Mouse (Mus musculus) ES-E14 (cell line): ENCODE results near the gene Atg4a-ps. TPM values are rescaled to one million over a fixed set of nuclear protein-coding genes. Genes with fewer than 3 reads are reported as not detected.

ENCODE experiments used
- DNase-seq: peaks from one replicate; pipeline ENCODE4 v3.0.0-alpha.2; 2013; ENCODE audit warnings: low read depth, low spot score
- H3K27ac ChIP-seq: 2 replicates; pipeline ENCODE4 v1.5.1; 2012; ENCODE audit warnings: low read depth, mild to moderate bottlenecking, low read length, moderate library complexity, mixed read lengths; ENCODE audit not compliant: poor library complexity, insufficient read depth, severe bottlenecking
- H3K36me3 ChIP-seq: 2 replicates; pipeline ENCODE4 v1.6.1; 2012; ENCODE audit warnings: mild to moderate bottlenecking, low read length, moderate library complexity, mixed read lengths; ENCODE audit not compliant: control insufficient read depth, poor library complexity, insufficient read depth, severe bottlenecking
- H3K4me1 ChIP-seq, 2 experiments: fragments of 150-350 bp in 1 of 2; sonication (generic) in 1 of 2; 2 replicates each; pipeline ENCODE4 v1.6.1; 2012; ENCODE audit warnings: low read length in 2 of 2, mild to moderate bottlenecking in 1 of 2, mixed read lengths in 1 of 2; ENCODE audit not compliant: control insufficient read depth in 2 of 2, insufficient read depth in 2 of 2, poor library complexity in 1 of 2
- H3K4me3 ChIP-seq, 2 experiments: fragments of 150-350 bp in 1 of 2; sonication (generic) in 1 of 2; 2 replicates each; pipeline ENCODE4 v1.5.1; 2012; ENCODE audit warnings: low read length in 2 of 2, low read depth in 1 of 2, mild to moderate bottlenecking in 1 of 2, mixed read lengths in 1 of 2; ENCODE audit not compliant: insufficient read depth in 1 of 2, poor library complexity in 1 of 2, severe bottlenecking in 1 of 2
- H3K9ac ChIP-seq: 2 replicates; pipeline ENCODE4 v1.6.1; 2012; ENCODE audit warnings: low read depth, mild to moderate bottlenecking, low read length, mixed read lengths; ENCODE audit not compliant: poor library complexity, insufficient read depth, severe bottlenecking
- H3K9me3 ChIP-seq: fragments of 150-350 bp; sonication (generic); 2 replicates; pipeline ENCODE4 v1.6.1; 2012; ENCODE audit warnings: low read depth, mild to moderate bottlenecking, low read length; ENCODE audit not compliant: control insufficient read depth, insufficient read depth
- CHD2 ChIP-seq: IDR thresholded peaks from 2 replicates; pipeline ENCODE4 v1.6.1; 2014; ENCODE audit warnings: mild to moderate bottlenecking, low read depth, low read length, inconsistent platforms
- HCFC1 ChIP-seq: IDR thresholded peaks from 2 replicates; pipeline ENCODE4 v1.6.1; 2012; ENCODE audit warnings: low read length, inconsistent platforms, borderline replicate concordance; ENCODE audit not compliant: insufficient read depth
- MAFK ChIP-seq: IDR thresholded peaks from 2 replicates; pipeline ENCODE4 v1.6.1; 2014; ENCODE audit warnings: mild to moderate bottlenecking, low read depth, low read length, inconsistent platforms; ENCODE audit not compliant: insufficient read depth
- ZC3H11A ChIP-seq: IDR thresholded peaks from 2 replicates; pipeline ENCODE4 v1.6.1; 2012; ENCODE audit warnings: low read depth, mild to moderate bottlenecking, inconsistent platforms, low read length, borderline replicate concordance
- ZNF384 ChIP-seq: IDR thresholded peaks from 2 replicates; pipeline ENCODE4 v1.6.1; 2012; ENCODE audit warnings: low read depth, low read length, inconsistent platforms
- in situ Hi-C, 2 experiments: fragments of 600-800 bp; cut with MboI; formaldehyde crosslinking; loops; one replicate each; pipeline ENCODE4 v1.15.1; 2025; ENCODE audit warnings: low sequenced_read_pairs in 2 of 2, inconsistent platforms in 1 of 2; ENCODE audit not compliant: unreplicated experiment in 2 of 2
- total RNA-seq: library from RNA; depleted of rRNA; stranded (reverse); fragments of 300-350 nt; gene quantifications from 2 replicates; pipeline ENCODE4 v1.2.3, GENCODE M21; 2012

The Atg4a-ps gene
- total RNA-seq, 1 experiment, result 0.18 TPM

GRCm38 (mm10) chr3:103606660-103607595 is 38.9 kb downstream of the Atg4a-ps start:
- no peak for DNase-seq
- no peaks in the 10 kb centered on the region for H3K36me3 ChIP-seq
- no peaks in the 10 kb centered on the region for H3K4me1 ChIP-seq
- in situ Hi-C loops, result no loop called here
- H3K4me3 ChIP-seq, result no peak overlapping the region
- no peak overlapping the region for H3K9ac ChIP-seq
- no peak overlapping the region for H3K27ac ChIP-seq
- H3K9me3 ChIP-seq, result no peaks in the 10 kb centered on the region
- TF ChIP-seq HCFC1 (no peak), MAFK (no peak), ZNF384 (no peak), CHD2 (no peak), ZC3H11A (no peak)

GRCm38 (mm10) chr3:103606045-103606597 is 39.7 kb downstream of the Atg4a-ps start:
- in situ Hi-C loops, result no loop called here
- H3K36me3 ChIP-seq, result no peaks in the 10 kb centered on the region
- no peak overlapping the region for H3K27ac ChIP-seq
- no peak overlapping the region for H3K9ac ChIP-seq
- H3K4me1 ChIP-seq, result no peaks in the 10 kb centered on the region
- no peak overlapping the region for H3K4me3 ChIP-seq
- no peak for DNase-seq
- no peak for TF ChIP-seq ZC3H11A
- TF ChIP-seq ZNF384, result no peak
- no peak for TF ChIP-seq CHD2
- TF ChIP-seq HCFC1, result no peak
- TF ChIP-seq MAFK, result no peak
- H3K9me3 ChIP-seq, result no peaks in the 10 kb centered on the region

GRCm38 (mm10) chr3:103601561-103601960 is 44.3 kb downstream of the Atg4a-ps start:
- no peaks in the 10 kb centered on the region for H3K4me1 ChIP-seq
- no peak for TF ChIP-seq MAFK
- no peak for TF ChIP-seq CHD2
- TF ChIP-seq ZC3H11A, result no peak
- no peak for TF ChIP-seq ZNF384
- no peak for TF ChIP-seq HCFC1
- in situ Hi-C loops, result no loop called here
- no peaks in the 10 kb centered on the region for H3K9me3 ChIP-seq
- DNase-seq, result no peak
- no peak overlapping the region for H3K27ac ChIP-seq
- no peaks in the 10 kb centered on the region for H3K36me3 ChIP-seq
- no peak overlapping the region for H3K4me3 ChIP-seq
- no peak overlapping the region for H3K9ac ChIP-seq

- Histone ChIP-seq H3K36me3 (no peaks in the 10 kb centered on the region), H3K27ac (no peak overlapping the region), H3K9me3 (no peaks in the 10 kb centered on the region), H3K4me1 (no peaks in the 10 kb centered on the region), H3K4me3 (no peak overlapping the region), H3K9ac (no peak overlapping the region)
- TF ChIP-seq MAFK, result no peak
- TF ChIP-seq ZC3H11A, result no peak
- TF ChIP-seq ZNF384, result no peak
- no peak for TF ChIP-seq CHD2
- no peak for TF ChIP-seq HCFC1
- no peak for DNase-seq
- in situ Hi-C loops, result no loop called here
Measured at GRCm38 (mm10) chr3:103601011-103601410, 44.9 kb downstream of the Atg4a-ps start.
